Mouse (Mus musculus) forebrain, postnatal 0 days (tissue): Measurements from ENCODE around the gene Atxn1. TPM values are rescaled to one million over a fixed set of nuclear protein-coding genes. Genes with fewer than 3 reads are reported as not detected.

Experiments
- ATAC-seq: fragments of 200-750 bp; cut with Nextera tagmentation; 2 replicates; pipeline ENCODE4 v1.8.0; 2017; ENCODE audit warnings: mild to moderate bottlenecking, moderate library complexity
- DNase-seq: peaks from one replicate; pipeline ENCODE4 v3.0.0-alpha.2; 2015
- H3K27ac ChIP-seq: fragments of 300-500 bp; sonication (generic); 2 replicates; pipeline ENCODE4 v1.5.1; 2014; ENCODE audit warnings: low read depth, mild to moderate bottlenecking, antibody characterized with exemption, low read length, moderate library complexity, mixed read lengths
- H3K27me3 ChIP-seq: fragments of 300-500 bp; sonication (generic); 2 replicates; pipeline ENCODE4 v1.6.1; 2014; ENCODE audit warnings: mild to moderate bottlenecking, low read length, mixed read lengths; ENCODE audit not compliant: insufficient read depth
- H3K36me3 ChIP-seq: fragments of 300-500 bp; sonication (generic); 2 replicates; pipeline ENCODE4 v1.6.1; 2014; ENCODE audit warnings: mild to moderate bottlenecking, moderate library complexity; ENCODE audit not compliant: insufficient read depth
- H3K4me1 ChIP-seq: fragments of 300-500 bp; sonication (generic); 2 replicates; pipeline ENCODE4 v1.6.1; 2014; ENCODE audit warnings: antibody characterized with exemption; ENCODE audit not compliant: insufficient read depth
- H3K4me2 ChIP-seq: fragments of 300-500 bp; sonication (generic); 2 replicates; pipeline ENCODE4 v1.6.1; 2014; ENCODE audit warnings: low read depth, mild to moderate bottlenecking, moderate library complexity
- H3K4me3 ChIP-seq: fragments of 300-500 bp; sonication (generic); 2 replicates; pipeline ENCODE4 v1.5.1; 2014; ENCODE audit warnings: low read depth, low read length, mixed read lengths
- H3K9ac ChIP-seq: fragments of 300-500 bp; sonication (generic); 2 replicates; pipeline ENCODE4 v1.6.1; 2014; ENCODE audit warnings: mild to moderate bottlenecking
- H3K9me3 ChIP-seq: fragments of 300-500 bp; sonication (generic); 2 replicates; pipeline ENCODE4 v1.6.1; 2016; ENCODE audit warnings: low read length
- CTCF ChIP-seq: sonication (generic); IDR thresholded peaks from 2 replicates; pipeline ENCODE4 v1.5.1; 2016; ENCODE audit warnings: antibody characterized with exemption, control low read depth, low read depth
- WGBS: fragments of 180-500 bp; shearing (Covaris S2); extraction: QIAGEN DNeasy Blood & Tissue Kit; methylation state at CpG from one replicate; pipeline ENCODE4 v1.1.7; 2014; 5-methylcytosine and 5-hydroxymethylcytosine counted together
- polyA plus RNA-seq: library from polyadenylated mRNA; unstranded; fragments of >200 nt; fragmentation: Nextera tagmentation; extraction: Ambion mirVana; gene quantifications from 2 replicates; pipeline ENCODE4 v1.2.1, GENCODE M21; 2015
- total RNA-seq: library from RNA; depleted of rRNA; stranded (reverse); fragments of >200 nt; gene quantifications from 2 replicates; pipeline ENCODE4 v1.2.3, GENCODE M21; 2014

Atxn1 gene
- total and polyA plus RNA-seq, 2 experiments from 2014 or later = 13.0 to 32.3 TPM

- TF ChIP-seq CTCF = no peak
- Histone ChIP-seq H3K36me3 (no peaks in the 10 kb centered on the region), H3K9me3 (no peaks in the 10 kb centered on the region), H3K4me3 (no peak overlapping the region), H3K9ac (no peak overlapping the region), H3K4me2 (no peak overlapping the region), H3K27me3 (no peaks in the 10 kb centered on the region), H3K4me1 (0 out of 2 replicates have a peak, but pooled peaks cover 1% of the 10 kb centered on the region), H3K27ac (no peak overlapping the region)
- no peak for DNase-seq
- no peak for ATAC-seq
- WGBS = 89% methylated on average over 1 of the region's 1 CpGs
Observed at GRCm38 (mm10) chr13:45638281-45638680, 326.5 kb downstream of the Atxn1 start.

DNA sequence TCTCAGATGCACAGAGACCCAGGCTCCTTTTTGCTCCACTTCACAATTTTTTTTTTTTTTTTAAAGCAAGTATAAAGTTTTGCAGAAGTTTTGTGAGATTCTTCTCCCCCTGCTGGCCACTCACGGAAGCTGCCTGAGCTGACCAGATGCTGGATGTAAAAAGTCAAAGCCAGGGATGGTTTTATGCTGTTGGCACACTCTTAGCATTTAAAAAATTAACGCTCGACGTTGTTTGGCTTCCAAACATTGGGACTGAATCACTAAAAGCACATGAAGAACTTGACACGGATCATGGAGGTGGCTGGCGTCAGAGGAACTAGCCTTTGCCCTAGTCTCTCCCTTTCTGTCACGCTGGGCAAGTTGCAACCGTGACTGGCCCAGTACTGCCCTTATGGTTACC, 327.5 kb downstream of the Atxn1 start:
- DNase-seq = peak; percentile 59
- ATAC-seq = no peak
- no peak overlapping the region for H3K27ac ChIP-seq
- WGBS = 46% methylated on average over 8 of the region's 8 CpGs
- H3K9me3 ChIP-seq = no peaks in the 10 kb centered on the region
- no peaks in the 10 kb centered on the region for H3K4me1 ChIP-seq
- peak; percentile 69 for TF ChIP-seq CTCF
- no peak overlapping the region for H3K9ac ChIP-seq
- H3K27me3 ChIP-seq = no peaks in the 10 kb centered on the region
- no peak overlapping the region for H3K4me2 ChIP-seq
- no peaks in the 10 kb centered on the region for H3K36me3 ChIP-seq
- H3K4me3 ChIP-seq = no peak overlapping the region

- TF ChIP-seq CTCF = no peak
- H3K27ac ChIP-seq = no peak overlapping the region
- DNase-seq (no peak), ATAC-seq (no peak)
- no peaks in the 10 kb centered on the region for H3K9me3 ChIP-seq
- H3K4me2 ChIP-seq = no peak overlapping the region
- H3K36me3 ChIP-seq = no peaks in the 10 kb centered on the region
- H3K4me1 ChIP-seq = no peaks in the 10 kb centered on the region
- no peak overlapping the region for H3K9ac ChIP-seq
- 71% methylated on average over 3 of the region's 3 CpGs for WGBS
- no peaks in the 10 kb centered on the region for H3K27me3 ChIP-seq
- H3K4me3 ChIP-seq = no peak overlapping the region
Observed at GRCm38 (mm10) chr13:45636435-45636834, 328.4 kb downstream of the Atxn1 start.

DNA sequence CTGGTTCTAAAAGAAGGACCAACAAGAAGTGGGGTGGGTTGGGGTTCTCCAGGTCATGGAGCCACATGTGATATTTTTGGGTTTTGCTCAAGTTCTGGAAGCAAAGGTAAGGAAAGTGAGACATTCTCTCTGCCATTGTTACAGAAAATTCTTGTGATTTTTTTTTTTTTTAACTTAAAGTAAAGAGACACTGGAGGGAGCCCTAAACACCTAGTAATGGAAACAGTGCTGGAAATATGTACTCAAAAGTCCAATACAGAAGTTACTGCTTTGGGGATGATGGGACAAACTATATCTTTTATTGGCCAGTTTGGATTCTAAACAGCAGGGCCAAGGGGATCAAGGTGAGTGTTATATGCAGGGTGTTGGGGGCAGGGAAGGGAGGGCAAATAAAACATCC, 330.9 kb downstream of the Atxn1 start:
- Histone ChIP-seq H3K36me3 (no peaks in the 10 kb centered on the region), H3K4me1 (no peaks in the 10 kb centered on the region), H3K4me3 (no peak overlapping the region), H3K9ac (no peak overlapping the region), H3K27ac (no peak overlapping the region), H3K4me2 (no peak overlapping the region), H3K9me3 (no peaks in the 10 kb centered on the region), H3K27me3 (no peaks in the 10 kb centered on the region)
- TF ChIP-seq CTCF = peak; percentile 18; the same call in 1 of the 2 replicates
- ATAC-seq = no peak
- DNase-seq = no peak

- H3K36me3 ChIP-seq = no peaks in the 10 kb centered on the region
- H3K4me2 ChIP-seq = no peak overlapping the region
- DNase-seq (no peak), ATAC-seq (no peak)
- no peak overlapping the region for H3K27ac ChIP-seq
- no peaks in the 10 kb centered on the region for H3K4me1 ChIP-seq
- H3K27me3 ChIP-seq = no peaks in the 10 kb centered on the region
- H3K4me3 ChIP-seq = no peak overlapping the region
- no peaks in the 10 kb centered on the region for H3K9me3 ChIP-seq
- no peak overlapping the region for H3K9ac ChIP-seq
- WGBS = 84% methylated on average over 3 of the region's 3 CpGs
- TF ChIP-seq CTCF = peak; percentile 46
Observed at GRCm38 (mm10) chr13:45632133-45632532, 332.7 kb downstream of the Atxn1 start.

DNA sequence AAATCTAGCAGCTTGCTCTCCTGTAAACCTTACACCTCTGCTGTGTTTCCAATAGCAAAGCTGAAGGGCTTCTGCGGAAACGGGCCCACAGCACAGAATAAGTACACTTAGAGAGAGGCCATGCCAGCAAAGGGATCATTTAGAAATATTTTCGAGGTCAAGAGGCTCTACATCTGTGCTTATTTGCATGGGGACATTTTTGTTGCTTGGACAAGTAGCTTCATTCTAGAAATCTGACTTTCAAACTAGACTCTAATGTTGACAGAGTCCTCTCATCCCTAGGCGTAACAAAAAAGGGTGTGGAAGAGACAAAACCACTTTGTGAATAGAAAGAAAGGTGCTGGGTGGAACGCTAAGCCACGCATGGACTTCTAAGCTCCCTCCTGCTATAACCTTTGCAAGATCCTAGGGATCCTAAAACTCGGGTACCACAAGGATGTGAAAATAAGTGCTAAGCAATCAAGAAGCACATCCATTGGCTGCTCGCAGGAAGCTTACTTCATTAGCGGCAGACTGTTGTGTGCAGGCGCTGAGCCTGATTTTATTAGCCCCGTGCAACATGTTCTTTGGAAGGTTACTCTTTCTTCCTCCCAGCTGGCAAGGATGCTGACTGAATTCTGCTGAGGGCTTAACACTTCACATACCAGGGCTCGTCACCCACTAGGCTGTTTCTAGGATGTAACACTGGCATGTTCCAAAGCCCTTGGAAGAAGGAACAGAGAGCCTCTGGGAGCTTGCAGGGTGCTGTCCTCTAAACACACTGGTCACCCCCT, 334.1 kb downstream of the Atxn1 start:
- DNase-seq (no peak), ATAC-seq (peak; percentile 27; the same call in 1 of the 2 replicates)
- H3K9ac ChIP-seq = no peak overlapping the region
- no peak for TF ChIP-seq CTCF
- H3K4me2 ChIP-seq = no peak overlapping the region
- H3K4me3 ChIP-seq = no peak overlapping the region
- H3K27ac ChIP-seq = no peak overlapping the region
- no peaks in the 10 kb centered on the region for H3K27me3 ChIP-seq
- no peaks in the 10 kb centered on the region for H3K4me1 ChIP-seq
- 50% methylated on average over 12 of the region's 12 CpGs for WGBS
- H3K36me3 ChIP-seq = no peaks in the 10 kb centered on the region
- no peaks in the 10 kb centered on the region for H3K9me3 ChIP-seq

- Histone ChIP-seq H3K27ac (no peak overlapping the region), H3K4me3 (no peak overlapping the region), H3K4me1 (no peaks in the 10 kb centered on the region), H3K36me3 (no peaks in the 10 kb centered on the region), H3K9me3 (no peaks in the 10 kb centered on the region), H3K4me2 (no peak overlapping the region), H3K9ac (no peak overlapping the region), H3K27me3 (no peaks in the 10 kb centered on the region)
- TF ChIP-seq CTCF = no peak
- no peak for ATAC-seq
- 76% methylated on average over 1 of the region's 1 CpGs for WGBS
- DNase-seq = no peak
Observed at GRCm38 (mm10) chr13:45629750-45630149, 335.1 kb downstream of the Atxn1 start.
